15 mouse cellular contexts compared by ENCODE assay signal in genomic region chr11:52234509-52234908, GRCm38 (mm10). TPM values are rescaled to one million over a fixed set of nuclear protein-coding genes. Genes with fewer than 3 reads are reported as not detected.
DNase-seq lines count a peak whose midpoint lies in the region; ATAC-seq and TF ChIP-seq lines count a peak whose summit lies in the region.
"Had no signal": no experiment of that assay in that cellular context is flagged by ENCODE, and none has a peak within 500 bp of the region (broad histone marks: within the 10 kb centered on the region; RNA-seq: fewer than 3 reads in every experiment).

No protein-coding gene starts in this region.

- no peaks in the 10 kb centered on the region for H3K9me3 ChIP-seq in heart, embryonic 15.5 days (replicated peaks)
- H3K9me3 ChIP-seq in liver, embryonic 14.5 days (ENCODE audit: control insufficient read depth, low read length): no peaks in the 10 kb centered on the region
- H3K9me3 ChIP-seq: hindbrain, embryonic 10.5 days had no signal

- TF ChIP-seq EP300 in liver, embryonic 14.5 days (IDR thresholded peaks at IDR 0.05; ENCODE audit: low read depth): no peak

- TF ChIP-seq POLR2A in lung, adult 2 months (IDR thresholded peaks at IDR 0.05; ENCODE audit: borderline replicate concordance, extremely low read depth, low read depth, low read length): no peak

- H3K4me2 ChIP-seq in heart, embryonic 15.5 days: 0 out of 2 replicates have a peak overlapping the region, but pooled peaks have one; percentile 5
- H3K4me2 ChIP-seq in liver, embryonic 14.5 days (ENCODE audit: low read depth): peak overlapping the region; percentile 92; the same call in 1 of the 2 replicates

- no peak overlapping the region for H3K4me3 ChIP-seq in heart, embryonic 15.5 days
- no peak overlapping the region for H3K4me3 ChIP-seq in lung, adult 2 months (replicated peaks; ENCODE audit: extremely low read depth, low read depth, low read length)
- H3K4me3 ChIP-seq in liver, embryonic 14.5 days (ENCODE audit: insufficient read depth in 1 of 2, low read depth in 2 of 2, low read length in 2 of 2): no peak overlapping the region

- intact Hi-C loops in heart, postnatal 14 days (cut with DNase I): no loop called here

- no peak for ATAC-seq in heart, embryonic 15.5 days (replicated peaks; ENCODE audit: insufficient number of reproducible peaks, insufficient read depth, low FRiP score, low read depth)
- no peak for ATAC-seq in liver, embryonic 14.5 days (ENCODE audit: insufficient read depth)

- no peak for TF ChIP-seq CTCF in lung, adult 2 months (IDR thresholded peaks at IDR 0.05; ENCODE audit: insufficient read depth, low read length)
- TF ChIP-seq CTCF in liver, embryonic 14.5 days (IDR thresholded peaks at IDR 0.05; ENCODE audit: low read depth): no peak

- peaks cover 19% of the 10 kb centered on the region for H3K36me3 ChIP-seq in heart, embryonic 15.5 days
- peaks cover 16% of the 10 kb centered on the region for H3K36me3 ChIP-seq in liver, embryonic 14.5 days (replicated peaks; ENCODE audit: control insufficient read depth, insufficient read depth, low read depth)

- no peaks in the 10 kb centered on the region for H3K27me3 ChIP-seq in heart, embryonic 15.5 days
- H3K27me3 ChIP-seq in liver, embryonic 14.5 days (ENCODE audit: control insufficient read depth, insufficient read depth, low read length): no peaks in the 10 kb centered on the region

- H3K9ac ChIP-seq in heart, embryonic 15.5 days: no peak overlapping the region
- peak overlapping the region; percentile 9; the same call in 1 of the 2 replicates for H3K9ac ChIP-seq in liver, embryonic 14.5 days (replicated peaks)

- peaks cover 20% of the 10 kb centered on the region for H3K4me1 ChIP-seq in heart, embryonic 15.5 days (replicated peaks)
- H3K4me1 ChIP-seq in lung, adult 2 months (ENCODE audit: control insufficient read depth, insufficient read depth, low read length): peaks cover 9% of the 10 kb centered on the region
- peaks cover 10 to 18% of the 10 kb centered on the region in 2 experiments for H3K4me1 ChIP-seq in liver, embryonic 14.5 days (replicated peaks; ENCODE audit: control insufficient read depth in 2 of 2, insufficient read depth in 2 of 2, low read length in 1 of 2)

- H3K27ac ChIP-seq in heart, embryonic 15.5 days: no peak overlapping the region
- H3K27ac ChIP-seq in liver, embryonic 14.5 days: no peak overlapping the region
- H3K27ac ChIP-seq: hindbrain, embryonic 10.5 days; macrophage had no signal

- DNase-seq in heart, postnatal 14 days: no peak
- peak; percentile 38 for DNase-seq in lung, postnatal 14 days
- no peak for DNase-seq in lung, adult 2 months
- DNase-seq in adipocyte (ENCODE audit: low spot score): peak; percentile 47
- DNase-seq in liver, embryonic 14.5 days (ENCODE audit: low read depth in 3 of 3, low spot score in 3 of 3): no peak
- DNase-seq in right cerebral cortex, postnatal 25 days: no peak
- DNase-seq: gastrocnemius, postnatal 36 days had no signal

RNA-seq across cellular contexts. Expression of gene Skp1a, which starts 2.7 kb away (rescaled TPM):
- polyA plus RNA-seq in heart, embryonic 15.5 days (2015; fragmentation: Nextera tagmentation; extraction: Ambion mirVana): 464 and 512 TPM in 2 replicates
- 100 to 1,000 TPM; 225 to 227 TPM for total RNA-seq in heart, postnatal 14 days (2021)
- 13.0 and 25.8 TPM in 2 replicates for polyA plus RNA-seq in lung, adult 2 months (2012; rRNA removed)
- 32.9 and 55.6 TPM in 2 replicates for polyA plus RNA-seq in liver, embryonic 14.5 days (2012; rRNA removed)
- 281 and 285 TPM in 2 replicates for polyA plus RNA-seq in liver, embryonic 14.5 days (2014; fragmentation: Nextera tagmentation; extraction: Ambion mirVana)

RNA-seq across cellular contexts. Expression of gene Olfr1371, which starts 20.7 kb away (rescaled TPM):
- not detected in 2 replicates for polyA plus RNA-seq in heart, embryonic 15.5 days (2015; fragmentation: Nextera tagmentation; extraction: Ambion mirVana)
- total RNA-seq in heart, postnatal 14 days (2021): not detected
- not detected in 2 replicates for polyA plus RNA-seq in lung, adult 2 months (2012; rRNA removed)
- not detected in 2 replicates for polyA plus RNA-seq in liver, embryonic 14.5 days (2012; rRNA removed)
- polyA plus RNA-seq in liver, embryonic 14.5 days (2014; fragmentation: Nextera tagmentation; extraction: Ambion mirVana): not detected in 2 replicates
- total RNA-seq: gastrocnemius, postnatal 36 days; left cerebral cortex, postnatal 25 days had no signal
- polyA plus RNA-seq: cortical plate, adult 2 months; hindbrain, embryonic 10.5 days; large intestine, adult 2 months; macrophage; stomach, embryonic 14.5 days; urinary bladder, adult 2 months had no signal

RNA-seq across cellular contexts. Expression of gene Tcf7, which starts 48.3 kb away (rescaled TPM):
- polyA plus RNA-seq in heart, embryonic 15.5 days (2015; fragmentation: Nextera tagmentation; extraction: Ambion mirVana): 5.0 and 36.0 TPM in 2 replicates
- 10 to 100 TPM in 1 of 2 experiments, 1 to 10 TPM in 1; 3.2 to 45.5 TPM for total RNA-seq in heart, postnatal 14 days (2021)
- polyA plus RNA-seq in lung, adult 2 months (2012; rRNA removed): 26.8 and 30.2 TPM in 2 replicates
- 1.3 and 1.6 TPM in 2 replicates for polyA plus RNA-seq in liver, embryonic 14.5 days (2012; rRNA removed)
- 1.8 and 2.0 TPM in 2 replicates for polyA plus RNA-seq in liver, embryonic 14.5 days (2014; fragmentation: Nextera tagmentation; extraction: Ambion mirVana)

Comparison
In these comparisons a context has a peak if more than half of its experiments do, and no peak if none do; other contexts are left out.
1. DNase-seq: peak in lung, postnatal 14 days (single experiment) and adipocyte (single experiment); none in heart, postnatal 14 days (0 of 2), lung, adult 2 months (single experiment), liver, embryonic 14.5 days (0 of 3) and right cerebral cortex, postnatal 25 days (single experiment).